Mouse (Mus musculus): ENCODE data around the gene Gpsm3. TPM values are rescaled to one million over a fixed set of nuclear protein-coding genes. Genes with fewer than 3 reads are reported as not detected.

Gpsm3 gene
- total RNA-seq, 2 experiments from 2014 or later: 2.6 to 2.9 TPM

Other genes with a start within 250 kb of the Gpsm3 start
- under 1 TPM; 0.50 to 0.74 TPM for gene Btnl2, start 235.0 kb upstream of the Gpsm3 start, total RNA-seq (2021)
- gene Btnl1, start 212.7 kb upstream of the Gpsm3 start, total RNA-seq (2021): not detected
- gene BC051142, start 191.0 kb upstream of the Gpsm3 start, total RNA-seq (2021): 1 to 10 TPM; 4.1 TPM
- not detected for gene Btnl4, start 112.5 kb upstream of the Gpsm3 start, total RNA-seq (2021)
- gene Btnl6, start 72.5 kb upstream of the Gpsm3 start, total RNA-seq (2021): not detected
- gene Notch4, start 25.5 kb upstream of the Gpsm3 start, total RNA-seq (2021): 10 to 100 TPM; 11.3 to 16.1 TPM
- gene Pbx2, start 1.5 kb downstream of the Gpsm3 start, total RNA-seq (2021): 10 to 100 TPM; 53.2 to 58.4 TPM
- under 1 TPM; 0.30 to 0.75 TPM for gene Ager, start 8.1 kb downstream of the Gpsm3 start, total RNA-seq (2021)
- 10 to 100 TPM; 66.9 to 72.0 TPM for gene Rnf5, start 13.9 kb downstream of the Gpsm3 start, total RNA-seq (2021)
- 100 to 1,000 TPM; 161 to 177 TPM for gene Agpat1, start 14.5 kb downstream of the Gpsm3 start, total RNA-seq (2021)
- gene Egfl8, start 26.2 kb downstream of the Gpsm3 start, total RNA-seq (2021): 1 to 10 TPM; 2.7 to 3.3 TPM
- 10 to 100 TPM; 37.2 to 47.1 TPM for gene Ppt2, start 38.7 kb downstream of the Gpsm3 start, total RNA-seq (2021)
- 100 to 1,000 TPM; 148 to 168 TPM for gene Prrt1, start 39.7 kb downstream of the Gpsm3 start, total RNA-seq (2021)
- 10 to 100 TPM; 12.3 to 14.1 TPM for gene Fkbpl, start 55.0 kb downstream of the Gpsm3 start, total RNA-seq (2021)
- 10 to 100 TPM; 63.9 to 66.4 TPM for gene Atf6b, start 57.3 kb downstream of the Gpsm3 start, total RNA-seq (2021)
- gene Tnxb, start 80.7 kb downstream of the Gpsm3 start, total RNA-seq (2021): 1 to 10 TPM; 1.5 to 2.0 TPM
- 10 to 100 TPM in 1 of 2 experiments, 1 to 10 TPM in 1; 8.3 to 11.4 TPM for gene C4b, start 154.1 kb downstream of the Gpsm3 start, total RNA-seq (2021)
- not detected for gene Cyp21a1, start 214.8 kb downstream of the Gpsm3 start, total RNA-seq (2021)
- 10 to 100 TPM; 50.2 to 58.6 TPM for gene Stk19, start 247.1 kb downstream of the Gpsm3 start, total RNA-seq (2021)
- 10 to 100 TPM; 39.4 to 45.4 TPM for gene Dxo, start 247.2 kb downstream of the Gpsm3 start, total RNA-seq (2021)

Measured in left cerebral cortex, postnatal 36 days (tissue).